Mouse (Mus musculus): Measurements from ENCODE around the gene Aox4. TPM values are rescaled to one million over a fixed set of nuclear protein-coding genes. Genes with fewer than 3 reads are reported as not detected.

Gene Aox4
- total RNA-seq, 1 experiment from 2014 or later: 0.55 TPM

- ATAC-seq (replicated peaks in 1 of 2; ENCODE audit: insufficient read depth in 1 of 2, low FRiP score in 2 of 2, low TSS enrichment in 1 of 2, low read depth in 1 of 2, poor library complexity in 2 of 2, severe bottlenecking in 2 of 2): no peak
These were observed 74.3 kb downstream of the Aox4 start for GRCm38 (mm10) chr1:58284505-58284904.

- no peak for ATAC-seq (replicated peaks in 1 of 2; ENCODE audit: insufficient read depth in 1 of 2, low FRiP score in 2 of 2, low TSS enrichment in 1 of 2, low read depth in 1 of 2, poor library complexity in 2 of 2, severe bottlenecking in 2 of 2)
These were observed 77.9 kb downstream of the Aox4 start for GRCm38 (mm10) chr1:58288091-58288490.

GRCm38 (mm10) chr1:58289863-58290469 lies 79.8 kb downstream of the Aox4 start:
- ATAC-seq (replicated peaks in 1 of 2; ENCODE audit: insufficient read depth in 1 of 2, low FRiP score in 2 of 2, low TSS enrichment in 1 of 2, low read depth in 1 of 2, poor library complexity in 2 of 2, severe bottlenecking in 2 of 2): 0 out of 4 replicates have a peak, but pooled peaks of 1 of the 2 experiments have one; percentile 50

DNA sequence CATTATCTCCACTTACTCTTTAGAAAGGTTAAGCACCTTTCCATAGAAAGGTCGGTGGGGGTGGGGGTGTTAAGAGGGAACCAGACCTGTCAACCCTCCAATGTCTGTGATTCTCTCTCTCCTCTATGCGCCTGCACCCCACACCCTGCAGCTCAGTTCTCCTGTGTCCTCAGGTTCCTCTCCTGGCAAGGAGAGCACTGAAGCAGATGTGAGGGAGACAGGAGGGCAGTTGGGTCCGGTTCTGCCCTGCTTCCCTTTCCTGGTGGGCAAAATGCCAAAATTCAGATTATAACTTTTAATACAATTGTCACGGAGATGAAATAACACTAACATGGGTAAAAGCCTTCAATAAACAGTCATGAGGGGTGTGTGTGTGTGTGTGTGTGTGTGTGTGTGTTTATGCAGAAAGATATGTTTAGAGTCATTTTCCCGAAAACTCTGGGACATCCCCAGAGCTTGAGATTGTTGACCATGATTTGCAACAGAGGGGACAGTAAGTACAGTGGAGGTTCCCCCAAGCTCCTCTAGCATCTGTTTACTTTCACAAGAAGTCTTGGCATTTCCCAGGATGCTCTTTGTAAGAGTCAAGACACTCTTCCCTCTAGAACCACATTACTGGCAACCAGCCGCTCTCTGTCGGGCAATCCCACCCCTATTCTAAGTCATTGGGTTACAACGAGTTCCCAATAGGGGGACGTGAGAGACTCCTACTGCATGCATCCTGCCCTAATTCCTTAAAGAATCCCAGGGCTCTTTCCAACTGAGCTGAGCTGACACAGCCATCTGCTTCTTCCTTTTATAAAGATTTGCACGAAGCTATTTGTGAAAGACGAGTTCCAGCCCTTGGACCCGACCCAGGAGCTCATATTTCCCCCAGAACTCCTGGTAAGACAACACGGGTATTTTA lies 81.5 kb downstream of the Aox4 start:
- 0 out of 4 replicates have a peak, but pooled peaks have one; percentile 27 to 28 for ATAC-seq (replicated peaks in 1 of 2; ENCODE audit: insufficient read depth in 1 of 2, low FRiP score in 2 of 2, low TSS enrichment in 1 of 2, low read depth in 1 of 2, poor library complexity in 2 of 2, severe bottlenecking in 2 of 2)

- no peak for ATAC-seq (replicated peaks in 1 of 2; ENCODE audit: insufficient read depth in 1 of 2, low FRiP score in 2 of 2, low TSS enrichment in 1 of 2, low read depth in 1 of 2, poor library complexity in 2 of 2, severe bottlenecking in 2 of 2)
These were observed 84.5 kb downstream of the Aox4 start for GRCm38 (mm10) chr1:58294730-58295129.

- peak; percentile 87 to 94 for ATAC-seq (replicated peaks in 1 of 2; ENCODE audit: insufficient read depth in 1 of 2, low FRiP score in 2 of 2, low TSS enrichment in 1 of 2, low read depth in 1 of 2, poor library complexity in 2 of 2, severe bottlenecking in 2 of 2)
These were observed 86.1 kb downstream of the Aox4 start for GRCm38 (mm10) chr1:58296278-58296677.

DNA sequence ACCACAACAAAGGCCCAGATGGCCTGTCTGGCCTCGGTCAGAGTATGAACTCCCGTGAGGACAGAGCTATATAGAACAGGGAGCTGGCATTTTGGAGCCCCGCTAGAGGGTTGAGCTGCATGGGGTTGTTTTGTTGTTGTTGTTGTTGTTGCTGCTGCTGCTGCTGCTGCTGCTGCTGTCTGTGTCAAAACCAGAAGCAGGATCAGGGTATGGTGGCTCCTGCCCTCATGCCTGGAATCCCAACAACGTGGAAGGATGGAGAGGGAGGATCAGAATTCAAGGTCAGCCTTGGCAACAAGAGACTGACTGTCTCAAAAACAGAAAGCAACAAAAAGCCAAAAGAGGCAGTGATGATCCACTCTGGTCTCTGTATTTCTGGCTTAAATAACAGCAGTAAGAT lies 86.6 kb downstream of the Aox4 start:
- no peak for ATAC-seq (replicated peaks in 1 of 2; ENCODE audit: insufficient read depth in 1 of 2, low FRiP score in 2 of 2, low TSS enrichment in 1 of 2, low read depth in 1 of 2, poor library complexity in 2 of 2, severe bottlenecking in 2 of 2)

DNA sequence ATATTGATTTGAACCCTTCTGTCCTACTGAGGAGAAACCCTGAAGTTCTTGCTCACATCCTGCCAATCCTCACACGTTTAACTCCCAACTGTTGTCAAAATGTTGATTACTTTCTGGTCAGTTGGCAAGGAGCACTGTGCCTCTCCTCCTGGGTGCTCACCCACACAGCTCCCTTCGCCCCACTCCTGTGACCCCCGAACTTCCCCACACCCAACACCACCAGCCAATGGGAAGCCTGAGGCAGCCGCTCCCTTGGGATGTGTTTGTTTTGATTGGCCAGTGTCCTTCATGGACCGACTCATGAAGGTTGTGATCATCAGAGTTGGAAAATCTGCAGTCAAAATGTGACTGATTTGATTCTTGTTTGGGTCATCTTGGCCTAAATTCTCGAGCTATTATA lies 88.2 kb downstream of the Aox4 start:
- no peak for ATAC-seq (replicated peaks in 1 of 2; ENCODE audit: insufficient read depth in 1 of 2, low FRiP score in 2 of 2, low TSS enrichment in 1 of 2, low read depth in 1 of 2, poor library complexity in 2 of 2, severe bottlenecking in 2 of 2)

DNA sequence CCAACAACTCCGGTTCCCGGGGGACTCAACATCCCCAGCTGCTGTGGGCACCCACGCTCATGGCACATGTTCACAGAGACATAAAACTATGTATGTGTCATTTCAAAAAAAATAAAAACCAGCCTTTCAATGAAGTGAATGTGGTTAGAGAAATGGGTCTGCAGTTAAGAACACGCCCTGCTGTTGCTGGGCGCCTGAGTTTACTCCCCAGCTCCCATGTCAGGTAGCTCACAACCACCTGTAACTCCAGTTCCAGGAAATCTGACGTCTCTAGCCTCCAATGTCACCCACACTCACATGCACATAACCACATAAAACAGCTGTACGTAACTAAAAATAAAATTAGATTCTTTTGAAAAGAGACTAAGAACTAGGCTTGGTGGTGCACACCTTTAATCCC lies 90.9 kb downstream of the Aox4 start:
- ATAC-seq (replicated peaks in 1 of 2; ENCODE audit: insufficient read depth in 1 of 2, low FRiP score in 2 of 2, low TSS enrichment in 1 of 2, low read depth in 1 of 2, poor library complexity in 2 of 2, severe bottlenecking in 2 of 2): no peak

- ATAC-seq (replicated peaks in 1 of 2; ENCODE audit: insufficient read depth in 1 of 2, low FRiP score in 2 of 2, low TSS enrichment in 1 of 2, low read depth in 1 of 2, poor library complexity in 2 of 2, severe bottlenecking in 2 of 2): no peak
These were observed 91.8 kb downstream of the Aox4 start for GRCm38 (mm10) chr1:58302015-58302414.

DNA sequence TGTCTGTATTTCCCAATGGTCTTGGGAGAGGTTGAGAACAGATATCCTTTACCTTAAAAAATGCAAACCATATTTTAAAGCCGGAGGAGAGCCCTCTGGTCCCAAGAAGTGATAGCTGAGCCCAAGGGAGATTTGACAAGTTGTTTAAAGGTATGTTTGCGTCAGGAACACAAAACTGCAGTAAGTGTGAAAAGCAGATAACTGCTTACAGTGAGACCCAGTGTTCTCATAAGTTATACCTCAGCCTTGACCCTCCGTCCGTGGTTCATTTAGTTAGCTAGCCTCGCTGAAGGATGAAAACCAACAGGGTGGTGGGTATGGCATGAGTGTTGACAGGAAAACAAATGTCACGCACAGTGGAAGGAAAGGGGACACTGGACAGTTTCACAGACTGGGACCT lies 92.8 kb downstream of the Aox4 start:
- no peak for ATAC-seq (replicated peaks in 1 of 2; ENCODE audit: insufficient read depth in 1 of 2, low FRiP score in 2 of 2, low TSS enrichment in 1 of 2, low read depth in 1 of 2, poor library complexity in 2 of 2, severe bottlenecking in 2 of 2)

GRCm38 (mm10) chr1:58303726-58304125 lies 93.5 kb downstream of the Aox4 start:
- peak; percentile 92 to 95 for ATAC-seq (replicated peaks in 1 of 2; ENCODE audit: insufficient read depth in 1 of 2, low FRiP score in 2 of 2, low TSS enrichment in 1 of 2, low read depth in 1 of 2, poor library complexity in 2 of 2, severe bottlenecking in 2 of 2)

GRCm38 (mm10) chr1:58304296-58304695 lies 94.1 kb downstream of the Aox4 start:
- no peak for ATAC-seq (replicated peaks in 1 of 2; ENCODE audit: insufficient read depth in 1 of 2, low FRiP score in 2 of 2, low TSS enrichment in 1 of 2, low read depth in 1 of 2, poor library complexity in 2 of 2, severe bottlenecking in 2 of 2)

DNA sequence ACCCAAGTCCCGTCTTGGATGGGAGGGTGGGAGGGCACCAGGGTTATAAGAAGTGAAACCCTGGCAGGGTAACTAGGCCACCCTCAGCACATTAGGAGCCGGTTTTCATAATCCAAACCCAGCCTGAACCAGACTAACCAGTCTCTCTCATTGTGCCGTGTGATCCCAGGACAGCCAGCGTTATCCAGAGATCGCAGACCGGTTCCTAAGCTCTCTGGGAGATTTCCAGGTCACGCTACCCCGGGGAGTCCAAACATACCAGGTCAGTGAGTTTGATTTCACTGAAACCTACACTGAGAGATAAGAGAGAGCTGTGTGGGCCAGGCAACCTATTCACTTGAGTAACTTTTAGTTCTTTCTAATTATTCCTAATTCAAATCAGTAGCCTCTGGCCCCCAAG lies 97.0 kb downstream of the Aox4 start:
- no peak for ATAC-seq (replicated peaks in 1 of 2; ENCODE audit: insufficient read depth in 1 of 2, low FRiP score in 2 of 2, low TSS enrichment in 1 of 2, low read depth in 1 of 2, poor library complexity in 2 of 2, severe bottlenecking in 2 of 2)

DNA sequence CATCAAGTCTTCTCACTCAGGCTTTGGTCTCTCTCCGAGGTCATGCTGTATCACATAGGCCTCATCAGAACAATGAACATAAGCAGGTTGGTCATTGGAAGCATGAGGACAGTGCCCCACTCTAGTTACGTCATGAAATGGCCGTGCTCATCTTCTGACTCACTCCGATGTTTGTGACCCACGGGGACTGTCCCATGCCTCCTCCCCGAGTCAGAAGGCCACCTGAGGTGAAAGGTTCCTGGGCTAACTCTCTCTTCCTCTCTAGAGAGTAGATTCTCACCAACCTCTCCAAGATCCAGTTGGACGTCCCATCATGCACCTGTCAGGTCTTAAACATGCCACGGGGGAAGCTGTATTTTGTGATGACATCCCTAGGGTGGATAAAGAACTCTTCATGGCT lies 98.4 kb downstream of the Aox4 start:
- no peak for ATAC-seq (replicated peaks in 1 of 2; ENCODE audit: insufficient read depth in 1 of 2, low FRiP score in 2 of 2, low TSS enrichment in 1 of 2, low read depth in 1 of 2, poor library complexity in 2 of 2, severe bottlenecking in 2 of 2)

- ATAC-seq (replicated peaks in 1 of 2; ENCODE audit: insufficient read depth in 1 of 2, low FRiP score in 2 of 2, low TSS enrichment in 1 of 2, low read depth in 1 of 2, poor library complexity in 2 of 2, severe bottlenecking in 2 of 2): no peak
These were observed 99.7 kb downstream of the Aox4 start for GRCm38 (mm10) chr1:58309853-58310252.

DNA sequence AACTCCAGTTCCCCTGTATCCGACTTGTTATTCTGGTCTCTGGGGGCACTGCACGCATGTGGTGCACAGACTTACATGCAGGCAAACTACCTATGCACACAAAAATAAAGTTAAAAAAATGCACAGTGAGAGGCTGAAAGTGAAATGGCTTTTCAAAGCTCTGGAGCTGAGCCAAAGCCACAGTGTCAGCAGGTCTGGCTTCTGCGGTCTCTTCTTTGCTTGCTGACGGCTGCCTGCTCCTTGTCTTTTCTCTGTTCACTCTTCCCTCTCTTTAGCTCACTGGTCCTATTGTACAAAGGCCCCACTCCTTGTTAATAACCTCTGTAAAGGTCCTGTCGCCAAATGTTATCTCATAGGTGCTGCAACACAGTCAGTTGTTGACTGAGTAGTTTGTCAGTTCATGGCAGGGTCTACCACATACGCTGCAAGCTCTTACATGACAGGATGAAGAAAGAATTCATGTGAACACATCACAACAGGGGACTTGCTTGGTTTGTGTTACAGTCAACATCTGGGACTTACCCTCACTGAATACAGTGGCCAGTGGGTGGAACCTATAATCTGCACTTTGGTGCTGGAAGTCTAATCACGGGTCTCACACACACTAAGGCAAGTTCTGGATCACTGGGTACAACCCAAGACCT lies 101.1 kb downstream of the Aox4 start:
- peak; percentile 81 to 88 for ATAC-seq (replicated peaks in 1 of 2; ENCODE audit: insufficient read depth in 1 of 2, low FRiP score in 2 of 2, low TSS enrichment in 1 of 2, low read depth in 1 of 2, poor library complexity in 2 of 2, severe bottlenecking in 2 of 2)

DNA sequence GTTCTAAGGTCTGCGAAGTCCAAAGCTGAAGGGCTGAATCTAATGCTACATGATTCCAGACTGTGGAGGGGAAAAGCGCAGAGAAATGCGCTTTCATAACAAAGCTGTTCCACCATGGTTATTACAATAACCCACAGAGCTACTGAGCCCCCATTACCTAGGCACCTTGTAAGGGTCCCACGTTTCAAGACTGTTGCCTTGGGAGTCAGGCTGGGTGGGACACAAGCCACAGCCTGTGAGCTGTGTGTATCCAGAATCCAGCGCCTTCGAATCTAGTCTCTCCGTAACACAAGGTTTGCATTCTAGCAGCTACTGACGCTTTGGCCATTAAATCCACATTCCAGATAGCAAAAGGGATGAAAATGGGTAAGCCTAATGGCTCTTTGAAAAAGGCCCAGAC lies 103.0 kb downstream of the Aox4 start:
- ATAC-seq (replicated peaks in 1 of 2; ENCODE audit: insufficient read depth in 1 of 2, low FRiP score in 2 of 2, low TSS enrichment in 1 of 2, low read depth in 1 of 2, poor library complexity in 2 of 2, severe bottlenecking in 2 of 2): no peak
